Mouse (Mus musculus) neural tube, embryonic 12.5 days (tissue): ENCODE results near the gene Fcho2. TPM values are rescaled to one million over a fixed set of nuclear protein-coding genes. Genes with fewer than 3 reads are reported as not detected.
A peak's percentile ranks its signal among the peaks of the same experiment; 100 is the strongest.

Experiments used
- ATAC-seq: fragments of 200-750 bp; cut with Nextera tagmentation; 2 replicates; pipeline ENCODE4 v1.8.0; 2017; ENCODE audit warnings: low read depth, mild to moderate bottlenecking, moderate TSS enrichment, moderate library complexity; ENCODE audit not compliant: low FRiP score
- H3K27ac ChIP-seq: fragments of 300-500 bp; sonication (generic); 2 replicates; pipeline ENCODE4 v1.5.1; 2016
- H3K27me3 ChIP-seq: fragments of 300-500 bp; sonication (generic); replicated peaks from 2 replicates; pipeline ENCODE4 v1.6.1; 2016; ENCODE audit warnings: mild to moderate bottlenecking
- H3K36me3 ChIP-seq: fragments of 300-500 bp; sonication (generic); 2 replicates; pipeline ENCODE4 v1.6.1; 2016; ENCODE audit warnings: mild to moderate bottlenecking
- H3K4me1 ChIP-seq: fragments of 300-500 bp; sonication (generic); 2 replicates; pipeline ENCODE4 v1.6.1; 2016
- H3K4me2 ChIP-seq: fragments of 300-500 bp; sonication (generic); replicated peaks from 2 replicates; pipeline ENCODE4 v1.6.1; 2016; ENCODE audit warnings: mild to moderate bottlenecking
- H3K4me3 ChIP-seq: fragments of 300-500 bp; sonication (generic); 2 replicates; pipeline ENCODE4 v1.5.1; 2016
- H3K9ac ChIP-seq: fragments of 300-500 bp; sonication (generic); 2 replicates; pipeline ENCODE4 v1.6.1; 2016; ENCODE audit warnings: mild to moderate bottlenecking
- H3K9me3 ChIP-seq: fragments of 300-500 bp; sonication (generic); 2 replicates; pipeline ENCODE4 v1.6.1; 2016; ENCODE audit warnings: mild to moderate bottlenecking
- WGBS: fragments of 180-500 bp; shearing (Covaris S2); methylation state at CpG from one replicate; pipeline ENCODE4 v1.1.7; 2016; 5-methylcytosine and 5-hydroxymethylcytosine counted together
- polyA plus RNA-seq: library from polyadenylated mRNA; unstranded; fragments of >200 nt; fragmentation: Nextera tagmentation; extraction: Ambion mirVana; gene quantifications from 2 replicates; pipeline ENCODE4 v1.2.1, GENCODE M21; 2016

The Fcho2 gene
- polyA plus RNA-seq, 1 experiment from 2014 or later, result 37.8 TPM

GRCm38 (mm10) chr13:98700661-98701308 is 114.5 kb downstream of the Fcho2 start:
- Histone ChIP-seq H3K9me3 (no peaks in the 10 kb centered on the region), H3K36me3 (no peaks in the 10 kb centered on the region), H3K4me2 (no peak overlapping the region), H3K4me1 (no peaks in the 10 kb centered on the region), H3K9ac (no peak overlapping the region), H3K27ac (no peak overlapping the region), H3K27me3 (peaks cover 2% of the 10 kb centered on the region; the same call in 1 of the 2 replicates), H3K4me3 (no peak overlapping the region)
- 74% methylated on average over 10 of the region's 10 CpGs for WGBS
- ATAC-seq, result no peak

DNA sequence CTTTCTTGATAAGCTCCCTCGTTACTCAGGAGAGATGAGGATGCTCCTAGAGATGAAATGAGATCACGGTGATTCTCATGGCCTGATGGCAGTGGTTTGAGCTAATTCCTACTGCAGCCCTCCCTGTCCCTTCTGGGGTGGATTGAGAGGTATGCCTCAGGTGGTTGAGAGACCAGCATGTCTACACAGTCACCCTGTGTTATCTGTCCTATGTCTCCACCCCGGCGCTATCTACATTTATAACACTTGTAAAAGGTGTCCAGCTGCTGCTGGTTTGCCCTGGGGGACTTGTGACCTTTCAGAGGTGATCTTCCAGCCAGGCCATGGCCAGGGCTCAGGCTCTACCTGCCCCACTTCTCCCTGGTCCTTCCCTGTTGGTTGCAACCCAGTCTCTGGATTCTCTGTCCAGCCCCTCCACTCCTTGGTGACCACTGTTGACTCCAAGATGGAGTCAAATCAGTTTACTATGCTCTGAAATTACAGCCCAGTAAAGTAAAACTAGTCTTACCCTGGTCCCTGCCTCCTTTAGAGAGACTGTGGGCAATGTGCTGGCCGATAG is 115.2 kb downstream of the Fcho2 start:
- no peaks in the 10 kb centered on the region for H3K36me3 ChIP-seq
- 80% methylated on average over 5 of the region's 5 CpGs for WGBS
- no peak overlapping the region for H3K9ac ChIP-seq
- H3K9me3 ChIP-seq, result no peaks in the 10 kb centered on the region
- H3K4me2 ChIP-seq, result no peak overlapping the region
- H3K4me1 ChIP-seq, result peaks cover 2% of the 10 kb centered on the region; the same call in 1 of the 2 replicates
- peaks cover 10% of the 10 kb centered on the region for H3K27me3 ChIP-seq
- no peak overlapping the region for H3K27ac ChIP-seq
- no peak for ATAC-seq
- no peak overlapping the region for H3K4me3 ChIP-seq

- WGBS, result 59% methylated on average over 14 of the region's 14 CpGs
- Histone ChIP-seq H3K4me3 (no peak overlapping the region), H3K9me3 (no peaks in the 10 kb centered on the region), H3K4me1 (peaks cover 7% of the 10 kb centered on the region; the same call in 1 of the 2 replicates), H3K27me3 (peaks cover 18% of the 10 kb centered on the region), H3K27ac (no peak overlapping the region), H3K4me2 (no peak overlapping the region), H3K9ac (no peak overlapping the region), H3K36me3 (no peaks in the 10 kb centered on the region)
- ATAC-seq, result no peak
Observed at GRCm38 (mm10) chr13:98699051-98699744, 116.1 kb downstream of the Fcho2 start.

DNA sequence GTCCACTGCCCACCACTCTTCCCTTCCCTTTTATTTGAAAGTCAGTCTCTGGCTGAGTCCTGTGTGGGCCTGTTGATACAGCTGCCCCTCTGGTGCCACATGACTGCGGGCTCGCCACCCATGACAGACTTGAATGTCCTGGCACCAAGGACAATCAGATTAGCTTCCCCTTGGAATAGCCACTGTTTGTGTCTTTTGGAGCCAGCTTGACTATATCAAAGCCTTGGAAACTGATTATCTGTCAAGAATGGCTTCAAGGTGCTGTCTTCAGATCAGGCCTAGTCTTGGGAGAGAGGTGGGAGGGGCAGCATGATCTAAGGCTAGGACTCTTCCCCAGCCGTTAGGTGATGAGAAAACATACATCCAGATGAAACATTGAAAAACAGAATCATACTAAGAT is 118.5 kb downstream of the Fcho2 start:
- Histone ChIP-seq H3K27me3 (peaks cover 23% of the 10 kb centered on the region), H3K4me2 (no peak overlapping the region), H3K36me3 (no peaks in the 10 kb centered on the region), H3K9ac (no peak overlapping the region), H3K27ac (no peak overlapping the region), H3K4me1 (peaks cover 7% of the 10 kb centered on the region; the same call in 1 of the 2 replicates), H3K9me3 (no peaks in the 10 kb centered on the region), H3K4me3 (no peak overlapping the region)
- WGBS, result 91% methylated on average over 3 of the region's 3 CpGs
- no peak for ATAC-seq

DNA sequence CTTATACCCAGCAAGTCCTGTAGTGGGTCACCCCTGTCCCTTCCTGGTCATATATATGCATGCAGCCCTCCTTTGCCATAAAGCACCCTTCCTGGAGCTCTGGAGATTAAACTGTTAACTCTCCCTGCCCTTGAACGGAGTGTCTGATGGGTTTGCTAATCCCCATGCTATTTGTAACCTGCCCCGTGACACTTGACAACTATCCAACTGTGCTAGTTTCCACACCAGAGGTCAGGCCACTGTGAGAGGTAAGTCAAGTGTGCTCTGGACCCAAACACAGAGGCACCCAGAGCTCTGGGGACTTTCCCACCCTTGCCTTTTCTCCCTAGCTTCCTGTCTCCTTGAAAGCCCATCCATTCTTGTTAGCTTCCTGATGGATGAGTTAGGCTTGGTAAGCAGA is 119.7 kb downstream of the Fcho2 start:
- Histone ChIP-seq H3K36me3 (no peaks in the 10 kb centered on the region), H3K4me3 (no peak overlapping the region), H3K4me2 (no peak overlapping the region), H3K4me1 (peaks cover 7% of the 10 kb centered on the region; the same call in 1 of the 2 replicates), H3K9me3 (no peaks in the 10 kb centered on the region), H3K9ac (no peak overlapping the region), H3K27me3 (peaks cover 23% of the 10 kb centered on the region), H3K27ac (no peak overlapping the region)
- WGBS, result 47% methylated on average over 2 of the region's 2 CpGs
- ATAC-seq, result no peak

DNA sequence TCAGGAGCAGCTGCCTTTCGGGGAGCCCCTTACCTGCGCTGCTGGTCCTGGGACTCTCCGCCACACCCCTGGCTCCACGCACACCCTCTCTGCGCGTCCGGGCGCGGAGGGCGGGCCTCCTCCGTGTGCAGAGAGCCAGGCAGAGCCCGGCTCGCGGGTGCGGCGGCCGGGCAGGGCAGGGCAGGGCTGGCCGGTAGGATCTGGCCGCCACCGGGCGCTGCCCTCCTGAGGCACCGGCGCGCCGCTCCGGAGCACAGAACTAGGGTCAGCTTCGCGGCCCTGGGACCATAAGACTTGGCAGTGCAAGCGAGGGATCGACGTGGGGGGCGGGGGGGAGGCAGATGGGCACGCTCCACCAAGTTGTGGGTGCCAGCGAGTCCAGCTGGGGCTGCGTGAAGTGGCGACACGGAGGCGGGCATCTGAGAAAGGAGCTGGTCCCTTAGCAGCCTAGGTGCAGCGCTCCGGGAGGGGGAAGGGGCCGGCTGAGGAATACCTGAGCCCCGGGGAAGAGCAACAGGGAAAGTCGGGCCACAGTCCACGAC is 120.4 kb downstream of the Fcho2 start, which contains the start of gene Tmem171:
TSS of gene Tmem171 (minus strand) at position 62 of the 542 bp plus-strand sequence.
- Histone ChIP-seq H3K36me3 (no peaks in the 10 kb centered on the region), H3K4me2 (peak within 1 kb of the TSS; percentile 68), H3K27ac (no peak within 1 kb of the TSS), H3K4me1 (peaks cover 7% of the 10 kb centered on the region; the same call in 1 of the 2 replicates), H3K4me3 (peak within 1 kb of the TSS; percentile 27), H3K27me3 (peaks cover 23% of the 10 kb centered on the region), H3K9ac (peak within 1 kb of the TSS; percentile 42; the same call in 1 of the 2 replicates), H3K9me3 (no peaks in the 10 kb centered on the region)
- ATAC-seq, result peak; percentile 61; the same call in 1 of the 2 replicates
- 7% methylated on average over 44 of the region's 44 CpGs for WGBS

GRCm38 (mm10) chr13:98693316-98693715 is 121.9 kb downstream of the Fcho2 start:
- no peak for ATAC-seq
- WGBS, result 93% methylated on average over 11 of the region's 11 CpGs
- H3K4me1 ChIP-seq, result peaks cover 7% of the 10 kb centered on the region; the same call in 1 of the 2 replicates
- H3K4me3 ChIP-seq, result no peak overlapping the region
- no peak overlapping the region for H3K27ac ChIP-seq
- no peaks in the 10 kb centered on the region for H3K36me3 ChIP-seq
- H3K9me3 ChIP-seq, result no peaks in the 10 kb centered on the region
- no peak overlapping the region for H3K9ac ChIP-seq
- no peak overlapping the region for H3K4me2 ChIP-seq
- H3K27me3 ChIP-seq, result peaks cover 23% of the 10 kb centered on the region

DNA sequence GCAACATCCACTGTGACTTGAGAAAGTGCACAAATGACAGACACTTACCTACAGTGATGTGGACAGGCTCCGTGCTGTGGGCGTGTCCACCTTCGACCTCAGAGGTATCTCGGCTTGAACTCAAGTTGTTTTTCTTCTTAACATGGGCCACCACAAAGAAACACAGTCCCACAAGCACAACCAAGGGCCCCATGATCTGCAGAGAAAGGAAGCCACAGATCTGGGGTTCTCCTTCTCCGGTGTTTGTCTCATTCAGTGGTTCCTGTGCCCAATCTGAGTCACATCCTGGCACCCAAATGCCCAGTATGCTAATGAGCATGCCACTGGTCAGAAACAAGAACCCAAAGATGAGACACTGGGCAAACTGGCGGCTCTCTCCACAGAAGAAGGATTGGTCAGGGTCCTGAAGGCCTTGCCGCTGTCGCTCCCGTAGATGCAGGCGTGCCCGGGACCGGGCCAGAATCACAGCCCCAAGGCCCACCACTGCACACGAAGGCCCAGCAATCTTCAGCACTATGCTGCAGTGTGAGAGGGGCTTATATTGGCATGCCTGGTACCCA is 123.2 kb downstream of the Fcho2 start:
- Histone ChIP-seq H3K9ac (no peak overlapping the region), H3K4me2 (no peak overlapping the region), H3K27me3 (peaks cover 23% of the 10 kb centered on the region), H3K27ac (no peak overlapping the region), H3K4me1 (peaks cover 12% of the 10 kb centered on the region; the same call in 1 of the 2 replicates), H3K36me3 (no peaks in the 10 kb centered on the region), H3K9me3 (no peaks in the 10 kb centered on the region), H3K4me3 (no peak overlapping the region)
- WGBS, result 93% methylated on average over 13 of the region's 13 CpGs
- no peak for ATAC-seq

DNA sequence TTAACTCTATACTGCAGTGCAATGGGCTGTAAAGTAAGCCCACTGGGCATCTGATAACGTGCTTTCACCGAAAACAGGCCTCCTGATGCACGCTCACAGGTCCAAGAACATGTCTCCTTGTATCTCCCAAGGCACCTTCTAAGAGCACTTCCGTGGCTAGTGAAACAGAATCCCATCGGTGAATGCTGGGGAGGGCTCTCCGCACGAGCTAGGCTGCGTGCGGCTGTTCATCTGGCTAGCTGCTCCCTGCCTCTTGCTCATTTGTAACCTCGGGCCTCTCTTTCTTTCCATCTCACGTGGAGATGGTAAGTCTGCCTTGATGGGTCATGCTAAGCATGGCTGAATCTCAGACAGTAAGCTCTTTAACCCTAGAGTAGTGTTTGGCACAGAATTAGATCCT is 124.4 kb downstream of the Fcho2 start:
- H3K4me3 ChIP-seq, result no peak overlapping the region
- no peaks in the 10 kb centered on the region for H3K36me3 ChIP-seq

DNA sequence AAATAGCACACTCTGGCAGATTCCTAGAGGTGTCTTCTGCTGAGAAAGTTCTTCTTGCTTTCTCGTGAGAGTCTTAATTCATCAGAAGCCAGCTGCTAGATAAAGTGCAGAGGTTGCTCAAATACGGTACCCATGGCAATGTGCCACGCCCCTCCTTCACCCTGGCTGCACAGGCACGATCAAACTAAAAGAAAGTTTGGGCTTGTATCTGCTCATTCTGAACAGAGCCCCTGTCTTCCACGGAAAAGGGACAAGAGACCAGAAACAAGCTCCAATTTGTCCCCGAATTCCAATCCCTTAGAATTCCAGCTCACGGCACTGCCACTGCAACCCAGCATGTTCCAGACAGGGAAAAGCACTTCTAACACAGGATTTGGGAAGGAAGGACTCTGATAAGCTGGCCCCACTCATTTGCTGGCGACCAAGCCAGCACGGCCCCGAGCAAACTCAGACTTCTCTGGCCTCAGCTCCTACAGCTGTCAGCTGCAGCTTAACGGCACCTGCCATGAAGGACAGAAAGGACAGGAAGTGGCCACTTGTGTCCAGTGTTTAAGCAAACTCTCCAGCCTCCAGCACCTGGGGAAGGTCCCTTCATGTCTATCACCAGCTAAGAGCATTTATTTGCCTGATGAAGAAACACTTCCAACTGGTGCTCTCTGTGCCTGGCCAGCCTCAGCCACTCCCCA is 125.5 kb downstream of the Fcho2 start:
- H3K27me3 ChIP-seq, result peaks cover 10% of the 10 kb centered on the region
- H3K27ac ChIP-seq, result no peak overlapping the region
- ATAC-seq, result no peak
- peaks cover 7% of the 10 kb centered on the region; the same call in 1 of the 2 replicates for H3K4me1 ChIP-seq
- whole genome bisulfite sequencing, result 77% methylated on average over 11 of the region's 11 CpGs
- no peaks in the 10 kb centered on the region for H3K9me3 ChIP-seq
- no peaks in the 10 kb centered on the region for H3K36me3 ChIP-seq
- no peak overlapping the region for H3K9ac ChIP-seq
- H3K4me3 ChIP-seq, result no peak overlapping the region
- no peak overlapping the region for H3K4me2 ChIP-seq

More for the DNA sequence above, 124.4 kb downstream of the Fcho2 start:
- peaks cover 22% of the 10 kb centered on the region for H3K27me3 ChIP-seq
- H3K4me1 ChIP-seq, result peaks cover 12% of the 10 kb centered on the region; the same call in 1 of the 2 replicates
- no peaks in the 10 kb centered on the region for H3K9me3 ChIP-seq
- no peak overlapping the region for H3K27ac ChIP-seq
- no peak overlapping the region for H3K4me2 ChIP-seq
- H3K9ac ChIP-seq, result no peak overlapping the region
- 86% methylated on average over 11 of the region's 11 CpGs for WGBS
- ATAC-seq, result no peak

GRCm38 (mm10) chr13:98687931-98688330 is 127.3 kb downstream of the Fcho2 start:
- Histone ChIP-seq H3K36me3 (no peaks in the 10 kb centered on the region), H3K4me3 (no peak overlapping the region), H3K27ac (no peak overlapping the region), H3K4me2 (no peak overlapping the region), H3K9me3 (no peaks in the 10 kb centered on the region), H3K27me3 (no peaks in the 10 kb centered on the region), H3K9ac (no peak overlapping the region), H3K4me1 (peaks cover 5% of the 10 kb centered on the region; the same call in 1 of the 2 replicates)
- peak; percentile 53; the same call in 1 of the 2 replicates for ATAC-seq
- 47% methylated on average over 9 of the region's 9 CpGs for WGBS
